Mouse (Mus musculus) forebrain, embryonic 11.5 days (tissue): Measurements from ENCODE around the gene 9230104L09Rik. TPM values are rescaled to one million over a fixed set of nuclear protein-coding genes. Genes with fewer than 3 reads are reported as not detected.
A peak's percentile ranks its signal among the peaks of the same experiment; 100 is the strongest.

ENCODE experiments used
- ATAC-seq: fragments of 200-750 bp; cut with Nextera tagmentation; replicated peaks from 2 replicates; pipeline ENCODE4 v1.8.0; 2017; ENCODE audit warnings: moderate TSS enrichment; ENCODE audit not compliant: low FRiP score
- DNase-seq: peaks from one replicate; pipeline ENCODE4 v3.0.0-alpha.2; 2017; ENCODE audit warnings: low spot score
- H3K27ac ChIP-seq: fragments of 300-500 bp; sonication (generic); 2 replicates; pipeline ENCODE4 v1.5.1; 2014; ENCODE audit warnings: low read depth, low read length
- H3K27me3 ChIP-seq: fragments of 300-500 bp; sonication (generic); 2 replicates; pipeline ENCODE4 v1.6.1; 2014; ENCODE audit warnings: mild to moderate bottlenecking, low read length, mixed read lengths; ENCODE audit not compliant: control insufficient read depth, insufficient read depth
- H3K36me3 ChIP-seq: fragments of 300-500 bp; sonication (generic); 2 replicates; pipeline ENCODE4 v1.6.1; 2014; ENCODE audit warnings: mild to moderate bottlenecking, low read length, moderate library complexity, mixed read lengths; ENCODE audit not compliant: control insufficient read depth, insufficient read depth
- H3K4me1 ChIP-seq: fragments of 300-500 bp; sonication (generic); replicated peaks from 2 replicates; pipeline ENCODE4 v1.6.1; 2014; ENCODE audit warnings: low read length, mixed read lengths; ENCODE audit not compliant: control insufficient read depth, insufficient read depth
- H3K4me2 ChIP-seq: fragments of 300-500 bp; sonication (generic); 2 replicates; pipeline ENCODE4 v1.6.1; 2014; ENCODE audit warnings: low read depth, mild to moderate bottlenecking, low read length, moderate library complexity, mixed read lengths; ENCODE audit not compliant: severe bottlenecking
- H3K4me3 ChIP-seq: fragments of 300-500 bp; sonication (generic); 2 replicates; pipeline ENCODE4 v1.5.1; 2014; ENCODE audit warnings: low read depth, low read length
- H3K9ac ChIP-seq: fragments of 300-500 bp; sonication (generic); 2 replicates; pipeline ENCODE4 v1.6.1; 2014; ENCODE audit warnings: low read length
- H3K9me3 ChIP-seq: fragments of 300-500 bp; sonication (generic); 2 replicates; pipeline ENCODE4 v1.6.1; 2016; ENCODE audit warnings: low read length, mixed read lengths; ENCODE audit not compliant: control insufficient read depth
- WGBS: fragments of 180-500 bp; shearing (Covaris S2); extraction: QIAGEN DNeasy Blood & Tissue Kit; methylation state at CpG from one replicate; pipeline ENCODE4 v1.1.7; 2014; 5-methylcytosine and 5-hydroxymethylcytosine counted together
- polyA plus RNA-seq: library from polyadenylated mRNA; unstranded; fragments of >200 nt; fragmentation: Nextera tagmentation; extraction: Ambion mirVana; gene quantifications from 2 replicates; pipeline ENCODE4 v1.2.1, GENCODE M21; 2014

9230104L09Rik gene
- polyA plus RNA-seq, 1 experiment from 2014 or later: not detected

DNA sequence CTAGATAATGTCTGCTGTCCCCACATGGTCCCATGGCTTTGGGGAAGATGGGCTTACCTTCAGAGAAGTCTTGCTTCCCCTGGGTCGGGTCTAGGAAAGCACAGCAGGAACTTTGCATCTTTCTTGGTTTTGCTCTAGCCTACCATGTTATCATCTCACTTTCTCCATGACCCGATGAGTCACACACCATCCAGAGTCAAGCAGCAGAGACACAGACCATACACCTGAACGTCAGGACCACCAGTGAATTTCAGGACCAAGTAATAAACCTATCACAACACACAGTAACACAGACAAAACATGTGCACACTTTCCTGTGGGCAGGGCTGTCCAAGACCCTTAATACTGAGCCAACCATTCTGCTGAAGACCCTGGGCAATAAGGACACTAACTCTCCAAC, 5.7 kb upstream of the 9230104L09Rik start:
- Histone ChIP-seq H3K27ac (no peak overlapping the region), H3K4me2 (no peak overlapping the region)
- 81% methylated on average over 3 of the region's 3 CpGs for WGBS

GRCm38 (mm10) chr2:148868959-148869358, 4.1 kb upstream of the 9230104L09Rik start:
- DNase-seq (no peak), ATAC-seq (no peak)
- no peaks in the 10 kb centered on the region; the same call in 1 of the 2 replicates for H3K4me1 ChIP-seq
- H3K4me3 ChIP-seq: no peak overlapping the region
- no peaks in the 10 kb centered on the region for H3K9me3 ChIP-seq
- no peak overlapping the region for H3K4me2 ChIP-seq
- no peak overlapping the region for H3K9ac ChIP-seq
- no peaks in the 10 kb centered on the region for H3K27me3 ChIP-seq
- H3K27ac ChIP-seq: no peak overlapping the region
- 88% methylated on average over 1 of the region's 1 CpGs for WGBS
- H3K36me3 ChIP-seq: no peaks in the 10 kb centered on the region

More for the DNA sequence above, 5.7 kb upstream of the 9230104L09Rik start:
- ATAC-seq: no peak
- H3K9ac ChIP-seq: no peak overlapping the region
- no peak overlapping the region for H3K4me3 ChIP-seq
- no peak for DNase-seq
- no peaks in the 10 kb centered on the region for H3K36me3 ChIP-seq
- no peaks in the 10 kb centered on the region for H3K9me3 ChIP-seq
- no peaks in the 10 kb centered on the region for H3K27me3 ChIP-seq
- no peaks in the 10 kb centered on the region; the same call in 1 of the 2 replicates for H3K4me1 ChIP-seq

GRCm38 (mm10) chr2:148861693-148862092, 3.1 kb downstream of the 9230104L09Rik start:
- ATAC-seq: no peak
- no peak overlapping the region for H3K4me2 ChIP-seq
- no peaks in the 10 kb centered on the region for H3K36me3 ChIP-seq
- H3K4me3 ChIP-seq: no peak overlapping the region
- no peak overlapping the region for H3K9ac ChIP-seq
- no peaks in the 10 kb centered on the region for H3K9me3 ChIP-seq
- no peak overlapping the region for H3K27ac ChIP-seq
- DNase-seq: no peak
- no peaks in the 10 kb centered on the region for H3K4me1 ChIP-seq
- no peaks in the 10 kb centered on the region for H3K27me3 ChIP-seq

- DNase-seq (no peak), ATAC-seq (no peak)
- no peak overlapping the region for H3K9ac ChIP-seq
- no peaks in the 10 kb centered on the region for H3K9me3 ChIP-seq
- H3K4me1 ChIP-seq: no peaks in the 10 kb centered on the region
- H3K27ac ChIP-seq: no peak overlapping the region
- WGBS: 90% methylated on average over 4 of the region's 4 CpGs
- no peaks in the 10 kb centered on the region for H3K36me3 ChIP-seq
- H3K27me3 ChIP-seq: no peaks in the 10 kb centered on the region
- no peak overlapping the region for H3K4me2 ChIP-seq
- H3K4me3 ChIP-seq: no peak overlapping the region
Measured at GRCm38 (mm10) chr2:148860993-148861392, 3.8 kb downstream of the 9230104L09Rik start.

GRCm38 (mm10) chr2:148857506-148857905, 7.3 kb downstream of the 9230104L09Rik start:
- ATAC-seq (no peak), DNase-seq (no peak)
- H3K36me3 ChIP-seq: no peaks in the 10 kb centered on the region
- H3K4me1 ChIP-seq: no peaks in the 10 kb centered on the region
- no peaks in the 10 kb centered on the region for H3K9me3 ChIP-seq
- no peak overlapping the region for H3K9ac ChIP-seq
- H3K27me3 ChIP-seq: no peaks in the 10 kb centered on the region
- no peak overlapping the region for H3K4me2 ChIP-seq
- H3K4me3 ChIP-seq: no peak overlapping the region
- H3K27ac ChIP-seq: no peak overlapping the region
- whole genome bisulfite sequencing: 67% methylated on average over 4 of the region's 4 CpGs

DNA sequence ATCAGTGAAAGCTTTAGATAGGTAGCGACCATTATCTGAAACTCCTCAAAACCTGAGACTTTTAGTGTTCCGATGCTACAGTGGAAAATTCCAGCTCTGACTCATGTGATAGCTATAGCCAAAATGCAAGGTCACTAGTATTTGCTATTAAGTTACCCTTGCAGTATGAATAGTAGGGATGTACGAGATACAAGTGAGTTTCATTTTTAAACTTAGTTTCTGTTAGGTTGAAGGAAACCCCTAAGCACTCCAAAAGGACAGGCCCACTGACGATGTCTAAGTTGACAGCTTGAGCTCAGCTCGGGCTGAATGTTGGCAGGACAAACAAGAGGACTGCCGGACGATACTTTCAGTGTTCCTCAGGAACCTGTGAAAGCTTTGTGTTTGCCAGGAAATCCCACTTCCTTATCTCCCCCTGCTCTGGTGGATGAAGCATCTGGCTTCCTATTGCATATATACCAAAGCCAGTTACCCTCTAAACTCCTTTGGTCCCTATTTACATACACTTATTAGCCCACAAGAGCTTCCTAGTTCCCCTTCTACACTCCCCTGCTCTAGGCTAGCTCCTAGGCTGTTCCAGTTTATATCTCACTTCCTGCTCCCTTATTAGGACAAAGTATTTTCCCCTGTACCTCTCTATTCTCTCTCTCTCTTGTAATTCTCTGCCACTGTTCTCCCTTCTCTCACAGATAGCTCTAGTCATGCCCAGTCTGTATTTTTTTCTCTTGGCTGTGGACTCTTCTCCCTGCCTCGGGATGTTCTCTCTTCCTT, 8.0 kb downstream of the 9230104L09Rik start:
- H3K27me3 ChIP-seq: no peaks in the 10 kb centered on the region
- H3K9me3 ChIP-seq: no peaks in the 10 kb centered on the region
- H3K36me3 ChIP-seq: no peaks in the 10 kb centered on the region
- no peaks in the 10 kb centered on the region for H3K4me1 ChIP-seq
- DNase-seq: no peak
- no peak overlapping the region for H3K9ac ChIP-seq
- ATAC-seq: no peak
- H3K27ac ChIP-seq: no peak overlapping the region
- H3K4me3 ChIP-seq: no peak overlapping the region
- WGBS: 86% methylated on average over 8 of the region's 8 CpGs
- H3K4me2 ChIP-seq: no peak overlapping the region

- no peak overlapping the region for H3K9ac ChIP-seq
- H3K4me3 ChIP-seq: no peak overlapping the region
- no peaks in the 10 kb centered on the region for H3K9me3 ChIP-seq
- H3K4me2 ChIP-seq: no peak overlapping the region
- 49% methylated on average over 8 of the region's 8 CpGs for WGBS
- H3K4me1 ChIP-seq: no peaks in the 10 kb centered on the region
- peak; percentile 72 for DNase-seq
- ATAC-seq: peak; percentile 82
- H3K27me3 ChIP-seq: no peaks in the 10 kb centered on the region
- H3K27ac ChIP-seq: no peak overlapping the region
- H3K36me3 ChIP-seq: no peaks in the 10 kb centered on the region
Measured at GRCm38 (mm10) chr2:148851116-148851906, 13.5 kb downstream of the 9230104L09Rik start.

GRCm38 (mm10) chr2:148839224-148839623, 25.6 kb downstream of the 9230104L09Rik start:
- WGBS: 92% methylated on average over 2 of the region's 2 CpGs
- Histone ChIP-seq H3K4me1 (no peaks in the 10 kb centered on the region), H3K4me2 (no peak overlapping the region), H3K9me3 (no peaks in the 10 kb centered on the region), H3K27ac (no peak overlapping the region), H3K9ac (no peak overlapping the region), H3K36me3 (no peaks in the 10 kb centered on the region), H3K27me3 (no peaks in the 10 kb centered on the region), H3K4me3 (no peak overlapping the region)
- ATAC-seq: no peak
- no peak for DNase-seq
